Mouse (Mus musculus) right cerebral cortex, adult 18-20 months (tissue): ENCODE data around the gene Coq9.

Experiments
- DNase-seq: peaks from one replicate; pipeline ENCODE4 v3.0.0; 2022; ENCODE audit warnings: mixed read lengths

Gene Coq9

DNA sequence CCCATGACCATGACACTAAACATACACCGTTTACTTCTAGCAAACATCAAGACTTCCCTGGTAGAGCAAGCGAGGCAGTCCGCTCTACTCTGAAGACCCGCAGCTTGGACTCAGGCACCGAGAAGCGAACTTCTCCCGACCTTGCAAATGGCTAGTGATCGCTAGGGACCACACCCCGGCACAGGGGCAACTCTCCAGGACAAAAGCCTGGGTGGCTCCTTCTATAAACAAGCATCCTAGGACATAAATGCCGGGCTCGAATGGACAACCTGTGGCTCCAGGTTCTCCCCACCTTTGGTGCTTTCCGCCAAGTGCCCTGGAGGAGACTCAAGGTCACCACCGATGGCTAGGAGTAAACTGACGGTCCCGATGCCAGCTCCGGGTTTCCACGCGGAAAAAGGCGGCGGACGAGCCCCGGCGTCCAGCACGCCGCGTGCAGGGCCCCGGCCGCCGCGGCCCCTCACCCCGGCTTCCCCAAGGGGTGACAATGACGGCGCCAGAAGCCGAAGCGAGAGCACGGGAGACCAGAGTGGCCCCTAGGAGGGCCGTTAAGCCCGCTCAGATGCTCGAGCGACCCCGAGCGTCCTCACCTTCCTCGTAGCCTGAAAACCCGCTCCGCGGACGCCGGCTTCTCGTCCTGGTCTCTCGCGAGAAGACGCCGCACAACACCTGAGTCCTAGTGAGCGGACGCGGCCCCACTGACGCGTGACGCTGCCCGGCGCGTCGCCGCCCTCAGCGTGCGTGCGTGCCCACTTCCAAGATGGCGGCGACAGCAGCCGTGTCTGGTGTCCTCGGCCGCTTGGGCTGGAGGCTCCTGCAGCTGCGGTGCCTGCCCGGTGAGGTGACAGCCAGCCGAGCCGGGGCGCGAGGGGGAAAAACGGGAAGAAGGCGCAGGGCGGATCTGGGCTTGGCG lies at the start of gene Coq9, which contains the start of gene Ciapin1:
TSS of gene Coq9 (plus strand) at position 660 of the 913 bp plus-strand sequence.
TSS of gene Ciapin1 (minus strand) at position 697 of the 913 bp plus-strand sequence.
- DNase-seq: peak; percentile 96

GRCm38 (mm10) chr8:94789256-94789955 lies 48.7 kb upstream of the Coq9 start:
- no peak for DNase-seq

DNA sequence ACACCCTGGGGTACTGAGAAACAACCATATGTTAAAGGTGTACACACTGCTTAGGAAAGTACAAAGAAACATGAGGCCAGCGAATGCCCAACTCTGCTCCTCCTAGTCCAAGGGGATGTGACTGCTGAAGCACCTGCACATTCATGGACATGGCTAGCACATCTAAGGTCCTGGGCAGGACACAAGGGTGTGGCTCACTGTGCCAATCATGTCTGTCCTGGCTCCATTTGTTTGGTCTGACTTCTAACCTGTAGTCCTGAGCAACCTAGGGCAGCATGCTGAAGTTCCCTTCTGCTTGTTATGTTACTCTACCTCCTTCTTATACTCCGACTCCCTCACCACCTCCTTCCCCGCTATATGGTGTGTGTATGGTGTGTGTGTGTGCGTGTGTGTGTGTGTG lies 43.8 kb upstream of the Coq9 start:
- DNase-seq: no peak

GRCm38 (mm10) chr8:94794782-94795181 lies 43.3 kb upstream of the Coq9 start:
- no peak for DNase-seq

GRCm38 (mm10) chr8:94800278-94800968 lies 37.7 kb upstream of the Coq9 start:
- peak; percentile 83 for DNase-seq

- DNase-seq: peak; percentile 89
Measured at GRCm38 (mm10) chr8:94801293-94802095, 36.6 kb upstream of the Coq9 start.

- no peak for DNase-seq
Measured at GRCm38 (mm10) chr8:94802375-94802774, 35.7 kb upstream of the Coq9 start.

DNA sequence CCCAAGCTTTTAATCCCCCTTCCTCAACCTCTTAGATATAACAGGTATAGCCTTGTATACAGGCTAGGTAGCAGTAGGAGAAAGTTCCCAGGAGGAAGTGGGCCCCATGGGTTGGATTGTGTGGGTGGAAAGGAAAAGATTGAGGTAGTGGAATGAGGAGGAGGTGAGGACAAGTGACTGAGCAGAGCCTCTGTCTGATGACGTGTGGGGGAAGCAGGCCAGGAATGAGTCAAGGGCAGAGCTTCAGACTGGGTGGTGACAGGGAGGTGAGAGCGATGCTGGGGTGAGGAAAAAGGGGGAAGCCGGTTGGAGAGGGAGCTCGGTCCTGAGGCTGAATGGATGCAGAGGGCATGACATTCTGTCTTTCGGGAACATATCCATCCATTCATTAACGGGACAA lies 34.6 kb upstream of the Coq9 start:
- peak; percentile 87 for DNase-seq

- no peak for DNase-seq
Measured at GRCm38 (mm10) chr8:94804546-94805340, 33.4 kb upstream of the Coq9 start.

GRCm38 (mm10) chr8:94805811-94806210 lies 32.3 kb upstream of the Coq9 start:
- no peak for DNase-seq

- DNase-seq: no peak
Measured at GRCm38 (mm10) chr8:94807506-94807905, 30.6 kb upstream of the Coq9 start.

GRCm38 (mm10) chr8:94808372-94808771 lies 29.7 kb upstream of the Coq9 start:
- no peak for DNase-seq

DNA sequence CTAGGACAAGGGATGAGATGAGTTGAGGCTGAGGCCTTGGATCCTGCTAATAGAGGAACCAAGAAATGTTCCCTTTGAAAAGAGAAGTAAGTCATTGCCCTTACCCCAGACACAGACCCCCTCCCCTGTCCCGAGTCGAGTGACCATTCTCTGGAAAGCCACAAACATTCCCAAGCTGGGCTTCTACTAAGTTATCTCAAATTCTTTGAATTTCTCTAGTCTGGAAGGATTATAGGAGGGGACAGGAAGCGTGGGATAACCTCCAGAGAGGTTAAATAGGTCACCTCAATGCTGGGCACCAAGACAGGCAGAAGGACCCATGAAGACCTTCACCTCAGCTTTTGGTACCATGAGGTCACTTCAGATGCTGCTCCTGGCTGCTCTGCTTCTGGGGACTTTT lies 28.0 kb upstream of the Coq9 start, which contains the start of gene Ccl17:
TSS of gene Ccl17 (plus strand) at position 301 of the 400 bp plus-strand sequence.
- DNase-seq: no peak

DNA sequence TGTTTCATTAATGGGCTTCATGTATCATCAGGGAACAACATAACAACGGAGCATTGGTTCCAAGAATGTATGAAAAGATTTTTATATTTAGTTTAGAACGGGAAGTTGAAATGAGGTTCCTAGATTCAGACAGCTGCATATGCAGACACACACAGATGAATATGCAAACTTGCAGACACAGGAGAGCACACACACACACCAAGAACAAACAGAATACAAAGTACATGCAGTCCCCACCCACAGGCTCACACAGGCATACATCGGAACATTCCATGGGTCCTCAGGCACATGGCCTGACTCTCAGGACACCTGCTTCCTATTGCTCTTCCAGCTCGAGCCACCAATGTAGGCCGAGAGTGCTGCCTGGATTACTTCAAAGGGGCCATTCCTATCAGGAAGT lies 27.3 kb upstream of the Coq9 start:
- DNase-seq: no peak

GRCm38 (mm10) chr8:94811654-94812053 lies 26.5 kb upstream of the Coq9 start:
- no peak for DNase-seq

DNA sequence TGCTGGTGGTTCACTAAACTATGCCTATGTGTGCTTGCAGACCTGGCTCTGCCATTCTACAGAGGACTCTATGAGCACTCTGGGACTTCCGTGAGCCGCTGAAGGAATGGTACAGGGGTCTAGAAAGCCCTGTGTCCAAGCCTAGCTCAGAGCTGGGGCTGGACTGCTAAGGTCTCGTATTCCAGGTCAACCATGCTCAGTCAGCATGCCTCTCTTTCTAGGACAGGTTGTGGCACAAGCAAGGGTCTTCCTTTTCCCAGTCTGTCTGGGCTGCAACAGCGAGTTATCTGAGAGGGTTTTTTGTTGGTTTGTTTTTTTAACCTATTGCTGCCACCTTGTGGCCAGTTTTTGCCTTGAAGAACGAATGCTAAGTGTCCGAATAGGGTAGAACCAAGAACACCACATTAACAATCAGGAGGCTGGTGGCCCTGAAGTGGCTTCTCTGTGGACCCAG lies 25.4 kb upstream of the Coq9 start:
- peak; percentile 84 for DNase-seq

- DNase-seq: no peak
Measured at GRCm38 (mm10) chr8:94814556-94814955, 23.6 kb upstream of the Coq9 start.

GRCm38 (mm10) chr8:94817933-94818332 lies 20.2 kb upstream of the Coq9 start:
- no peak for DNase-seq

DNA sequence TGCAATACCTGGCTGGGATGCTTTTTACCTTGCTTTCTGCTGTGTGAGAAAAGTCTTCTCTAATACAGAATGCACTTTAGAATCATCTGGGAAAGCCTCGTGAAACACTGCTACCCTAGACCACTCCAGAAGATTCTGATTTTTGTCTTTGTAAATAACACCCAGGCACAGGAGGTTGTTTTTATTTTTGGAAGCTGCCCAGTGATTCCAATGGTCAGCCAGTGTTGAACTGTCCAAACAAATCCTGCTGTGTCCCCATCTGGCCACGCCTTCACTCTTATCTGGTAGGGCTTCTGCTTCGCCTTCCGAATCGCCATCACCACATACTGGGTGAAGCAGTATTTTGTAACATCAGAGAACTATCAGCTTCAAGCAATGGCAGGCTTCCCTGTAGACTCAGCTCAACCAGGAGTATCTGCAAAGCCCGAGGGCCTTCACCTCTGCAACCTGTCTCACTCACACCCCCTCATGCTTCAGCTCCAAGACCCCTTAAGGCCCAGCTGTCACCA lies 18.4 kb upstream of the Coq9 start:
- DNase-seq: no peak

DNA sequence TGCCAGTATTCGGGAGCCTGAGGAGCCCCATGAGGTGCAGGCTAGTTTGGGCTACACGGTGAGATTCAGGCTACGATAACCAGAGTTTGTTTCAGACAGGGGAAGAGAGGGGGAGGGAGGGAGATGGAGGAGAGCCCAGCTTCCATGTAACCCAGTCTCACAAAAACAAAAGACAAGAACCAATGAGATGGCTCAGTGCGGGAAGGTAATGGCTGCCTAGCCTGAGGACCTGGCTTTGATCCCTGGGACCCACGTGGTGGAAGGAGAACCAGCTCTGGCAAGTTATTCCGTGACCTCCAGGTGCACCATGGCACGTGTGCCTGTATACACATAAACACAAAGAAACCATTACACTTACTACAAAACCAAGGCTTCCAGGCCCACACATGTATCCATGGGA lies 17.6 kb upstream of the Coq9 start:
- no peak for DNase-seq

- DNase-seq: no peak
Measured at GRCm38 (mm10) chr8:94821381-94821780, 16.7 kb upstream of the Coq9 start.
